Mouse (Mus musculus) neutrophil, adult 5-6 weeks (primary cell): ENCODE measurements at regions not wholly inside any gene's neighbourhood (a gene's known extent, or its start where the extent isn't known, plus 50 kb on each side); places are given as distances from the start of the nearest gene placed in this dataset.
A peak's percentile ranks its signal among the peaks of the same experiment; 100 is the strongest.

Source experiments
- ATAC-seq: fragments of 151-379, 151-347 bp; 2 replicates; pipeline ENCODE4 v1.8.0; 2017; ENCODE audit warnings: mild to moderate bottlenecking, moderate TSS enrichment; ENCODE audit not compliant: insufficient number of reproducible peaks, poor library complexity, low FRiP score, severe bottlenecking; ENCODE audit errors: extremely low read depth

DNA sequence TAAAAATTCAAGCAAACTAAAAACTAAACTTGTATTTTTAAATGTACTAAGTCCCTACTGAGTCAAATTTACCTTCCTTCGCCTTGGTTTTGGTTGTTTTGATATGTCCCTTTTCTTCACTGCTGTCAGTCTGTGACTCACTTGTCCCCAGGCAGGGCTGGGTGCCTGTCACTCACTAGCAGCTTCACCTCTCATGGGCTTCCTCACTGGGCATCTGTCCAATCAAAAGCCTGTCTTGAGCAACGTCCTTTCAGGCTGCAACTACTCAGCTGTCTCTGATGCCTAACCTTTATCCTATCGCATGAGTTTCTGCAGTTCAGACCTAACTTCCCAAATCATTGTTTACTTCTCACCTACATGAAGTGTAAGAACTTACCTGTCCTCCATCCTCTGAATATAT is 61.2 kb upstream of the Ptchd3 start:
- ATAC-seq = peak; percentile 51; the same call in 1 of the 2 replicates

DNA sequence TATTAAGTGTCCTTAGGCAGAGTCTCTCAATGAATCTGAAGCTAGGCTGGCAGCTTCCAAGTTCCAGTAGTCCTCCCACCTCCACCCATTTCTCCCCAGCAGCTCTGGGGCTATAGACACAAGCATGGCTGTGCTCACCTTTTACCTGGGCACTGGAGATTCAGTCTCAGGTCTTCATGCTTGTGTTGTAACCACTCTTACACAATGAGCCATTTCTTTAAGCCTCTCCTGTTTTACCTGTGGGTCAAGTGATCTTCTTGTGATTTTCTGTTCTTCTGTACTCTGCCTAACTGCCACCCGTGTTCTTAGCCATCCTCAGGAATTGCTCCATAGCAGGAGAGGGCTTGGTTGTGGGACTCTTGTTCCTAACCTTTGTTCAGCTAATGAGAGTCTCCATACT is 60.0 kb upstream of the Ptchd3 start:
- no peak for ATAC-seq

- no peak for ATAC-seq
Measured at GRCm38 (mm10) chr11:121776947-121777346, 53.1 kb upstream of the Ptchd3 start.

GRCm38 (mm10) chr11:121777553-121777952 is 52.5 kb upstream of the Ptchd3 start:
- no peak for ATAC-seq
